Mouse (Mus musculus): ENCODE measurements at regions not wholly inside any gene's neighbourhood (a gene's known extent, or its start where the extent isn't known, plus 50 kb on each side); places are given as distances from the start of the nearest gene placed in this dataset.
A peak's percentile ranks its signal among the peaks of the same experiment; 100 is the strongest.

GRCm38 (mm10) chr15:6960753-6961746 lies 86.3 kb upstream of the Osmr start:
- no peaks in the 10 kb centered on the region for H3K27me3 ChIP-seq (ENCODE audit: insufficient read depth, low read length)
- no peak overlapping the region for H3K4me3 ChIP-seq (replicated peaks; ENCODE audit: low read length)
- no peaks in the 10 kb centered on the region for H3K9me3 ChIP-seq (ENCODE audit: low read length)
- H3K36me3 ChIP-seq (ENCODE audit: insufficient read depth, low read length), result no peaks in the 10 kb centered on the region
- TF ChIP-seq NANOG (IDR thresholded peaks at IDR 0.05; ENCODE audit: borderline replicate concordance, low read length), result no peak
- TF ChIP-seq CTCF (conservative IDR thresholded peaks at IDR 0.05; ENCODE audit: low read length), result no peak
- TF ChIP-seq POU5F1 (IDR thresholded peaks at IDR 0.05; ENCODE audit: borderline replicate concordance, low read length), result no peak
- H3K4me1 ChIP-seq (replicated peaks; ENCODE audit: low read depth, low read length), result no peaks in the 10 kb centered on the region

GRCm38 (mm10) chr15:6964635-6965034 lies 89.9 kb upstream of the Osmr start:
- Histone ChIP-seq H3K4me3 (replicated peaks; ENCODE audit: low read length) (no peak overlapping the region), H3K27me3 (ENCODE audit: insufficient read depth, low read length) (no peaks in the 10 kb centered on the region), H3K9me3 (ENCODE audit: low read length) (no peaks in the 10 kb centered on the region), H3K4me1 (replicated peaks; ENCODE audit: low read depth, low read length) (no peaks in the 10 kb centered on the region), H3K36me3 (ENCODE audit: insufficient read depth, low read length) (no peaks in the 10 kb centered on the region)
- TF ChIP-seq POU5F1 (IDR thresholded peaks at IDR 0.05; ENCODE audit: borderline replicate concordance, low read length), result no peak
- TF ChIP-seq NANOG (IDR thresholded peaks at IDR 0.05; ENCODE audit: borderline replicate concordance, low read length), result no peak
- TF ChIP-seq CTCF (conservative IDR thresholded peaks at IDR 0.05; ENCODE audit: low read length), result no peak

- no peaks in the 10 kb centered on the region for H3K27me3 ChIP-seq (ENCODE audit: insufficient read depth, low read length)
- H3K4me3 ChIP-seq (replicated peaks; ENCODE audit: low read length), result no peak overlapping the region
- H3K9me3 ChIP-seq (ENCODE audit: low read length), result no peaks in the 10 kb centered on the region
- no peaks in the 10 kb centered on the region for H3K4me1 ChIP-seq (replicated peaks; ENCODE audit: low read depth, low read length)
- no peak for TF ChIP-seq NANOG (IDR thresholded peaks at IDR 0.05; ENCODE audit: borderline replicate concordance, low read length)
- TF ChIP-seq CTCF (conservative IDR thresholded peaks at IDR 0.05; ENCODE audit: low read length), result no peak
- TF ChIP-seq POU5F1 (IDR thresholded peaks at IDR 0.05; ENCODE audit: borderline replicate concordance, low read length), result no peak
- no peaks in the 10 kb centered on the region for H3K36me3 ChIP-seq (ENCODE audit: insufficient read depth, low read length)
Measured at GRCm38 (mm10) chr15:6965446-6965845, 90.7 kb upstream of the Osmr start.

- H3K27me3 ChIP-seq (ENCODE audit: insufficient read depth, low read length), result 0 out of 2 replicates have a peak, but pooled peaks cover 2% of the 10 kb centered on the region
- no peak overlapping the region for H3K4me3 ChIP-seq (replicated peaks; ENCODE audit: low read length)
- peaks cover 5% of the 10 kb centered on the region for H3K4me1 ChIP-seq (replicated peaks; ENCODE audit: low read depth, low read length)
- TF ChIP-seq CTCF (conservative IDR thresholded peaks at IDR 0.05; ENCODE audit: low read length) (no peak), POU5F1 (IDR thresholded peaks at IDR 0.05; ENCODE audit: borderline replicate concordance, low read length) (no peak), NANOG (IDR thresholded peaks at IDR 0.05; ENCODE audit: borderline replicate concordance, low read length) (no peak)
- no peaks in the 10 kb centered on the region for H3K36me3 ChIP-seq (ENCODE audit: insufficient read depth, low read length)
- H3K9me3 ChIP-seq (ENCODE audit: low read length), result no peaks in the 10 kb centered on the region
Measured at GRCm38 (mm10) chr15:6974410-6974809, 99.6 kb upstream of the Osmr start.

- H3K36me3 ChIP-seq (ENCODE audit: insufficient read depth, low read length), result no peaks in the 10 kb centered on the region
- TF ChIP-seq NANOG (IDR thresholded peaks at IDR 0.05; ENCODE audit: borderline replicate concordance, low read length) (no peak), CTCF (conservative IDR thresholded peaks at IDR 0.05; ENCODE audit: low read length) (no peak), POU5F1 (IDR thresholded peaks at IDR 0.05; ENCODE audit: borderline replicate concordance, low read length) (no peak)
- no peaks in the 10 kb centered on the region for H3K9me3 ChIP-seq (ENCODE audit: low read length)
- 0 out of 2 replicates have a peak, but pooled peaks cover under 1% of the 10 kb centered on the region for H3K27me3 ChIP-seq (ENCODE audit: insufficient read depth, low read length)
- peaks cover 45% of the 10 kb centered on the region for H3K4me1 ChIP-seq (replicated peaks; ENCODE audit: low read depth, low read length)
- peak overlapping the region; percentile 30; the same call in 1 of the 2 replicates for H3K4me3 ChIP-seq (replicated peaks; ENCODE audit: low read length)
Measured at GRCm38 (mm10) chr15:6981430-6981829, 106.7 kb upstream of the Osmr start.

GRCm38 (mm10) chr15:6983320-6983719 lies 107.1 kb upstream of the Lifr start:
- TF ChIP-seq NANOG (IDR thresholded peaks at IDR 0.05; ENCODE audit: borderline replicate concordance, low read length) (peak; percentile 91), CTCF (conservative IDR thresholded peaks at IDR 0.05; ENCODE audit: low read length) (no peak)
- H3K4me3 ChIP-seq (replicated peaks; ENCODE audit: low read length), result no peak overlapping the region
- no peaks in the 10 kb centered on the region for H3K9me3 ChIP-seq (ENCODE audit: low read length)
- H3K27me3 ChIP-seq (ENCODE audit: insufficient read depth, low read length), result no peaks in the 10 kb centered on the region
- H3K4me1 ChIP-seq (replicated peaks; ENCODE audit: low read depth, low read length), result peaks cover 40% of the 10 kb centered on the region
- no peaks in the 10 kb centered on the region for H3K36me3 ChIP-seq (ENCODE audit: insufficient read depth, low read length)

GRCm38 (mm10) chr15:6988187-6988586 lies 102.2 kb upstream of the Lifr start:
- TF ChIP-seq CTCF (conservative IDR thresholded peaks at IDR 0.05; ENCODE audit: low read length), result no peak
- no peak for TF ChIP-seq NANOG (IDR thresholded peaks at IDR 0.05; ENCODE audit: borderline replicate concordance, low read length)
- TF ChIP-seq POU5F1 (IDR thresholded peaks at IDR 0.05; ENCODE audit: borderline replicate concordance, low read length), result no peak
- Histone ChIP-seq H3K9me3 (ENCODE audit: low read length) (no peaks in the 10 kb centered on the region), H3K27me3 (ENCODE audit: insufficient read depth, low read length) (no peaks in the 10 kb centered on the region), H3K36me3 (ENCODE audit: insufficient read depth, low read length) (no peaks in the 10 kb centered on the region), H3K4me3 (replicated peaks; ENCODE audit: low read length) (no peak overlapping the region), H3K4me1 (replicated peaks; ENCODE audit: low read depth, low read length) (peaks cover 15% of the 10 kb centered on the region)

GRCm38 (mm10) chr15:6989094-6989493 lies 101.3 kb upstream of the Lifr start:
- Histone ChIP-seq H3K9me3 (ENCODE audit: low read length) (no peaks in the 10 kb centered on the region), H3K27me3 (ENCODE audit: insufficient read depth, low read length) (no peaks in the 10 kb centered on the region), H3K36me3 (ENCODE audit: insufficient read depth, low read length) (no peaks in the 10 kb centered on the region), H3K4me1 (replicated peaks; ENCODE audit: low read depth, low read length) (peaks cover 6% of the 10 kb centered on the region), H3K4me3 (replicated peaks; ENCODE audit: low read length) (no peak overlapping the region)
- TF ChIP-seq POU5F1 (IDR thresholded peaks at IDR 0.05; ENCODE audit: borderline replicate concordance, low read length), result no peak
- no peak for TF ChIP-seq NANOG (IDR thresholded peaks at IDR 0.05; ENCODE audit: borderline replicate concordance, low read length)
- TF ChIP-seq CTCF (conservative IDR thresholded peaks at IDR 0.05; ENCODE audit: low read length), result no peak
